Mouse (Mus musculus): Measurements from ENCODE around the gene Dnajb2. TPM values are rescaled to one million over a fixed set of nuclear protein-coding genes. Genes with fewer than 3 reads are reported as not detected.

The Dnajb2 gene
- total RNA-seq, 2 experiments from 2014 or later, result 186 to 744 TPM

DNA sequence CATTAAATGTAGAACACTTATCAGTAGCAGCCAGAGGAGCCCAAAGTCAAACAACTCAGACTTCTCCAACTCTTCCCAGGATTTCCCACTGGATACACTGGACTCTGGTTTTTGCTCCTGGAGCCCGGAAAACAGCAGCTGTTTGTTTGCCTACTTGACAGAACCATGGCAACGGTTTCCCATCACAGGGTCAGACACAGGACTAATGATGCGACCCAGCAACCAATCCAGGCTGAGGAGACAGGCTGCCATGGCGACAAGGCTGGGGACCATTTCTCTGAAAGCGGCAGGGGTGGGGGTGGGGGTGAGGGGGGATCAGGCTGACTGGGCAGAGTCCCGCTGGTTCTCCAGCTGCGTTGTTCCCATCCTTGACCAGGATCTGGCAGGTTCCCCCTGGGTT lies 53.2 kb downstream of the Dnajb2 start:
- ATAC-seq (replicated peaks; ENCODE audit: low FRiP score, poor library complexity, severe bottlenecking), result no peak

DNA sequence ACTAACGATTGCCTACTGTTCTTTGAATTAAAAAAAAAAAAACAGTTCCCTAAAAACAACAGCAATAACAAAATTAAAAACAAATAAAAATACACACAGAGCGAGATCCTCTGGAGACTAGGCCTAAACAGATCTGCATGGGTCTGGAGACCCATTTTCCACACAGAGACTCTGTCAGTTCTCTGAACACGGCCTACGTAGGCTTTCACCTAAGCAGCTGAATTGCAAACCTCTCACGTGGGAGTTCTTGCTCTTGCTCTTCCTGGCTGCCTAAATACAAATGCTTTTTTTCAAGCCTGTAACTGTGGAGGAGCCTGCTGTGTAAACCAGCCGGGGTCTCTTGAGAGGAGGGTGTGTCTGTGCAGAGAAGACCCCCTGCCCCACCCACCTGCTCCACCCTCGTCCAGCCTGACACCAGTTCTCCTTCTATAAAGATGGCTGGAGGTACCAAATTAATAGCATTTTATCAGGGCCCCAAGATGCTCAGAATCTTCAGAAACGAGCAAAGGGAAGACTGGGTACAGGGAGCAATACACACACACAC lies 53.8 kb downstream of the Dnajb2 start:
- ATAC-seq (replicated peaks; ENCODE audit: low FRiP score, poor library complexity, severe bottlenecking), result no peak

DNA sequence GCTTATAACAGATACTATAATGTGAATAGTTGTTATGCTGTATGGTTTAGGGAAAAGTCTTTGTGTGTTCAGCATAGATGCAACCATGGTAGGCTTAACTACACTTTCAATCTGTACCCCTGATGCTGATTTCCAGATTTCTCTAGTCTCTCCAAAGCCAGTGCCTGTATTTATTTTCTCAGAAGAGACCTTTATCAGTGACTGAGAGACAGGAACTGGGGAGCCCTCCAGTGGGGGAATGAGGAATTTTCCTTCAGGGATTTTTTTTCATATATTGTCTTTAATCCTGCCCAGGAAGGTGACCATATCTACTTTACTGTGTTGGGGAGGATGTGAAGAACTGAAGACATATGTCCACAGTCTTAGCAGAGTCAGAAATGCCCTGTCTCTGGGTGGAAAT lies 54.4 kb downstream of the Dnajb2 start:
- no peak for ATAC-seq (replicated peaks; ENCODE audit: low FRiP score, poor library complexity, severe bottlenecking)

DNA sequence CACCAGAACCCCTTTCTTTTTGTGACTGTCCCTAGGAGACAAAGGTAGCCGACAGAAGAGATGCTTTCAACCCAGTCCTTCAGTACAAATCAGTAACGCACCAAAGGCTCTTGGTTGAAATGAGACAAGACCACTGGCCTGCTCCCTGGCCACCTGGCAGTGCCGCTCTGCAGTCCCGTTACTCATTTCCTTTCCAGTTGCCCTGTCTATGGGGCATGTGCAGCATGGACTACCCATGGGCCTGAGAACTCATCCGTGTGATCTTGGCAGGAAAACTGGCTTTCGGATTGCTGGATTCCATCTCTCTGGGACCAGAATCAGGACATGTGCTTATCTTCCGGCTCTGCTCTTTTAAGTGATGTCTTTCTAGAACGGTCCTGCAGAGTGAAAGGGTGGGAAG lies 55.1 kb downstream of the Dnajb2 start:
- ATAC-seq (replicated peaks; ENCODE audit: low FRiP score, poor library complexity, severe bottlenecking), result no peak

DNA sequence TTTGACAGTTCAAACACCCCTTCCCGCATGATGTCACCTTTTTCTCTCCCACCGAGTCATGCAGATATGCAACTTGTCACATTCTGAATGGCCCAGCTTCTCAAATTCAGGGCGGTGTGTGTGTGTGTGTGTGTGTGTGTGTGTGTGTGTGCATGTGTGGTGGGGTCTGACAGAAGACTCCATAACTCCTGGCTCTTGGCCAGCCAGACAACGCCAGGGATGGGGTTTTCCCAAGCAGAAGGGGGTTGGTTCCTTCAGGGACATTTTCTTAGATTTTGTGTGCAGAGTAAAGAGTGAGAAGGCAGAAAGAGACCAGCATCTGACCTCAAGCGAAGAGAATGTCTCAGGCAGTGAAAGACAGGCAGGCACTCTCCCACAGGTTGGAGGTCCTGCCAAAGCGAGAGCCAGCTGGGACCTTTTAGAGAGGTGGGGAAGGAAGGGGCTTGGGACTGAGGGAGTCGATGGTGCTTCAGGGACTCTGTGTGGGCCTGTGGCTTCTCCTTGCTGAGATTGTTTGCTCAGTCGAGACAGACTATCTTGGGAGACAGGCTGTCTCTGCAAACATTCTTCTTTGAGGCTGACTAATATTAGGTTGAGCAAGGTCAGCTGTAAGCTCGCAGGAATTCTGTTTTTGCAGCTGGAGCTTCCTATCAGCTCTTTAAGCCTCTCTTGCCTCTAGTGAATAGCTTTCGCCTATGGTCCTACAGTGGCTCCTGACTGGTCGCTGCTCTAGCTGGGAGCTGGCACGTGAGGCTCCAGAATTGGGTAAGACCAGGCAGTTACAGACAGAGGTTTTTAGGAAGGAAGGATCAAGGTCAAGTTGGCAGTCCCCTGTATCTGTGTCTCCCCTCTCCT lies 56.5 kb downstream of the Dnajb2 start:
- no peak for ATAC-seq (replicated peaks; ENCODE audit: low FRiP score, poor library complexity, severe bottlenecking)

DNA sequence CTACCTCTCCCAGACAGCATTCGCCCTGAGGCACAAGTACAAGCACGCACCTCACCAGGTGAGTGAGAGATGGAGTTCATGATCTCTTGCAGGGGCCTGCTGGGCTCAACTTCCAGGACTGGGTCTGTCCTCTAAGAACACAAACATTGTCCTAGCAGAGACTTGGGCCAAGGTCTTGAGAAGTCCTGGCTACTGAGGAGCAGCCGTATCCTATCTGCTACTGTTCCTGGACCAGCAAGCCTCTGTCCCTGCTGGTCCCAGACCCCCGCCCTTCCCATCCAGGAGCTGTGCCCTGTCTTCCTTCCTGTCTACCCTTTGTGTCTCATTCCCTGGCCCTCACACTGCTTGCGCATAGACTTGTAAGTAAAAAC lies 57.1 kb downstream of the Dnajb2 start:
- ATAC-seq (replicated peaks; ENCODE audit: low FRiP score, poor library complexity, severe bottlenecking), result no peak

DNA sequence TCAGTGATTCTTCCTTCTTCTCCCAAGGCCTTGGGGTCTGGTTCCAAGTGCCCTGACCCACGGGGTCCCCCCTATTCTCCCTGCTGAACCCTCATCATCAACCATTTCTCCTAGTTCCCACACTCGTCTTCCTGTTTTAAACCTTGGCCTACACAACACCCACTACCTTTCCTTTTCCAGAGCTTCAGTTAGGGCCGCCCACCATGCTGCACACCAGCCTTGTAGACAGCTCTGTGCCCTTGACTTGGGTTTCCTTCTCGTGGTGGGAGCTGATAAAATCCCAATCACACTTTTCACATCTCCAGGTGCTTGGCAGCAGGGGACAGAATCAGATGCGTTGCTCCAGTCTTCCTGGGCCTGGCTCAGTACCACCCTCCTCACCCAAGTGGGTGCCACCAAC lies 58.1 kb downstream of the Dnajb2 start:
- ATAC-seq (replicated peaks; ENCODE audit: low FRiP score, poor library complexity, severe bottlenecking), result no peak

Other genes with a start within 250 kb of the Dnajb2 start
- 0.77 and 8.2 TPM in 2 replicates for gene Nhej1, start 111.2 kb upstream of the Dnajb2 start, total RNA-seq (2015; ENCODE audit: low replicate concordance)
- gene Nhej1, start 111.2 kb upstream of the Dnajb2 start, total RNA-seq (2017; ENCODE audit: low replicate concordance), result 4.0 and 10.0 TPM in 2 replicates
- 1.3 and 3.5 TPM in 2 replicates for gene Slc23a3, start 102.5 kb upstream of the Dnajb2 start, total RNA-seq (2015; ENCODE audit: low replicate concordance)
- 0.28 and 0.60 TPM in 2 replicates for gene Slc23a3, start 102.5 kb upstream of the Dnajb2 start, total RNA-seq (2017; ENCODE audit: low replicate concordance)
- gene Cnppd1, start 93.7 kb upstream of the Dnajb2 start, total RNA-seq (2015; ENCODE audit: low replicate concordance), result 41.6 and 42.7 TPM in 2 replicates
- 135 and 169 TPM in 2 replicates for gene Cnppd1, start 93.7 kb upstream of the Dnajb2 start, total RNA-seq (2017; ENCODE audit: low replicate concordance)
- 30.7 and 38.0 TPM in 2 replicates for gene Retreg2, start 93.6 kb upstream of the Dnajb2 start, total RNA-seq (2015; ENCODE audit: low replicate concordance)
- 45.0 and 54.0 TPM in 2 replicates for gene Retreg2, start 93.6 kb upstream of the Dnajb2 start, total RNA-seq (2017; ENCODE audit: low replicate concordance)
- 15.9 and 28.2 TPM in 2 replicates for gene Zfand2b, start 67.8 kb upstream of the Dnajb2 start, total RNA-seq (2015; ENCODE audit: low replicate concordance)
- gene Zfand2b, start 67.8 kb upstream of the Dnajb2 start, total RNA-seq (2017; ENCODE audit: low replicate concordance), result 43.3 and 49.6 TPM in 2 replicates
- 78.2 and 93.0 TPM in 2 replicates for gene Abcb6, start 56.0 kb upstream of the Dnajb2 start, total RNA-seq (2015; ENCODE audit: low replicate concordance)
- gene Abcb6, start 56.0 kb upstream of the Dnajb2 start, total RNA-seq (2017; ENCODE audit: low replicate concordance), result 62.9 and 70.7 TPM in 2 replicates
- gene Ankzf1, start 44.3 kb upstream of the Dnajb2 start, total RNA-seq (2015; ENCODE audit: low replicate concordance), result 8.3 and 10.4 TPM in 2 replicates
- 34.5 and 39.0 TPM in 2 replicates for gene Ankzf1, start 44.3 kb upstream of the Dnajb2 start, total RNA-seq (2017; ENCODE audit: low replicate concordance)
- 107 and 131 TPM in 2 replicates for gene Atg9a, start 44.2 kb upstream of the Dnajb2 start, total RNA-seq (2015; ENCODE audit: low replicate concordance)
- gene Atg9a, start 44.2 kb upstream of the Dnajb2 start, total RNA-seq (2017; ENCODE audit: low replicate concordance), result 137 and 142 TPM in 2 replicates
- 12.3 and 12.9 TPM in 2 replicates for gene Glb1l, start 25.6 kb upstream of the Dnajb2 start, total RNA-seq (2015; ENCODE audit: low replicate concordance)
- 8.1 and 8.6 TPM in 2 replicates for gene Glb1l, start 25.6 kb upstream of the Dnajb2 start, total RNA-seq (2017; ENCODE audit: low replicate concordance)
- 50.4 and 76.9 TPM in 2 replicates for gene Stk16, start 25.6 kb upstream of the Dnajb2 start, total RNA-seq (2015; ENCODE audit: low replicate concordance)
- 31.3 and 50.2 TPM in 2 replicates for gene Stk16, start 25.6 kb upstream of the Dnajb2 start, total RNA-seq (2017; ENCODE audit: low replicate concordance)
- 433 and 471 TPM in 2 replicates for gene Tuba4a, start 16.5 kb upstream of the Dnajb2 start, total RNA-seq (2015; ENCODE audit: low replicate concordance)
- 280 and 368 TPM in 2 replicates for gene Tuba4a, start 16.5 kb upstream of the Dnajb2 start, total RNA-seq (2017; ENCODE audit: low replicate concordance)
- not detected in 2 replicates for gene A630095N17Rik, start 4.3 kb upstream of the Dnajb2 start, total RNA-seq (2015; ENCODE audit: low replicate concordance)
- gene A630095N17Rik, start 4.3 kb upstream of the Dnajb2 start, total RNA-seq (2017; ENCODE audit: low replicate concordance), result not detected in 2 replicates
- not detected in 2 replicates for gene Ptprn, start 28.1 kb downstream of the Dnajb2 start, total RNA-seq (2015; ENCODE audit: low replicate concordance)
- not detected in 2 replicates for gene Ptprn, start 28.1 kb downstream of the Dnajb2 start, total RNA-seq (2017; ENCODE audit: low replicate concordance)
- gene Resp18, start 42.0 kb downstream of the Dnajb2 start, total RNA-seq (2015; ENCODE audit: low replicate concordance), result not detected in 2 replicates
- not detected in 2 replicates for gene Resp18, start 42.0 kb downstream of the Dnajb2 start, total RNA-seq (2017; ENCODE audit: low replicate concordance)
- gene Dnpep, start 81.6 kb downstream of the Dnajb2 start, total RNA-seq (2015; ENCODE audit: low replicate concordance), result 14.0 and 20.3 TPM in 2 replicates
- 7.7 and 11.8 TPM in 2 replicates for gene Dnpep, start 81.6 kb downstream of the Dnajb2 start, total RNA-seq (2017; ENCODE audit: low replicate concordance)
- not detected in 2 replicates for gene Des, start 123.9 kb downstream of the Dnajb2 start, total RNA-seq (2015; ENCODE audit: low replicate concordance)
- gene Des, start 123.9 kb downstream of the Dnajb2 start, total RNA-seq (2017; ENCODE audit: low replicate concordance), result not detected in 2 replicates
- not detected in 2 replicates for gene Speg, start 138.9 kb downstream of the Dnajb2 start, total RNA-seq (2015; ENCODE audit: low replicate concordance)
- gene Speg, start 138.9 kb downstream of the Dnajb2 start, total RNA-seq (2017; ENCODE audit: low replicate concordance), result 1.7 TPM in 1 of 2 replicates, not detected in the other
- gene Gmppa, start 199.5 kb downstream of the Dnajb2 start, total RNA-seq (2015; ENCODE audit: low replicate concordance), result 2.9 and 14.4 TPM in 2 replicates
- gene Gmppa, start 199.5 kb downstream of the Dnajb2 start, total RNA-seq (2017; ENCODE audit: low replicate concordance), result 6.1 and 20.1 TPM in 2 replicates
- not detected in 2 replicates for gene Asic4, start 214.0 kb downstream of the Dnajb2 start, total RNA-seq (2015; ENCODE audit: low replicate concordance)
- not detected in 2 replicates for gene Asic4, start 214.0 kb downstream of the Dnajb2 start, total RNA-seq (2017; ENCODE audit: low replicate concordance)
- 0.42 TPM in 1 of 2 replicates, not detected in the other for gene Chpf, start 242.9 kb downstream of the Dnajb2 start, total RNA-seq (2015; ENCODE audit: low replicate concordance)
- 0.26 and 1.3 TPM in 2 replicates for gene Chpf, start 242.9 kb downstream of the Dnajb2 start, total RNA-seq (2017; ENCODE audit: low replicate concordance)
- gene Tmem198, start 243.1 kb downstream of the Dnajb2 start, total RNA-seq (2015; ENCODE audit: low replicate concordance), result not detected in 2 replicates
- gene Tmem198, start 243.1 kb downstream of the Dnajb2 start, total RNA-seq (2017; ENCODE audit: low replicate concordance), result not detected in 2 replicates